Mouse (Mus musculus): ENCODE results near the gene Ankdd1a.

Gene Ankdd1a

GRCm38 (mm10) chr9:65502721-65503505 is 17.1 kb downstream of the Ankdd1a start:
- no peak for DNase-seq (ENCODE audit: low spot score in 2 of 2)

GRCm38 (mm10) chr9:65502146-65502545 is 17.8 kb downstream of the Ankdd1a start:
- DNase-seq (ENCODE audit: low spot score in 2 of 2), result no peak

- no peak for DNase-seq (ENCODE audit: low spot score in 2 of 2)
Observed at GRCm38 (mm10) chr9:65492851-65493250, 27.1 kb downstream of the Ankdd1a start.

GRCm38 (mm10) chr9:65492351-65492750 is 27.6 kb downstream of the Ankdd1a start:
- DNase-seq (ENCODE audit: low spot score in 2 of 2), result no peak

GRCm38 (mm10) chr9:65491476-65491875 is 28.5 kb downstream of the Ankdd1a start:
- DNase-seq (ENCODE audit: low spot score in 2 of 2), result no peak

GRCm38 (mm10) chr9:65480071-65480470 is 39.9 kb downstream of the Ankdd1a start:
- DNase-seq (ENCODE audit: low spot score in 2 of 2), result no peak

- DNase-seq (ENCODE audit: low spot score in 2 of 2), result no peak
Observed at GRCm38 (mm10) chr9:65479158-65479557, 40.8 kb downstream of the Ankdd1a start.

- DNase-seq (ENCODE audit: low spot score in 2 of 2), result no peak
Observed at GRCm38 (mm10) chr9:65472769-65473168, 47.2 kb downstream of the Ankdd1a start.

GRCm38 (mm10) chr9:65467686-65468085 is 52.3 kb downstream of the Ankdd1a start:
- DNase-seq (ENCODE audit: low spot score in 2 of 2), result no peak

- DNase-seq (ENCODE audit: low spot score in 2 of 2), result no peak
Observed at GRCm38 (mm10) chr9:65465241-65465640, 54.8 kb downstream of the Ankdd1a start.

GRCm38 (mm10) chr9:65464161-65464560 is 55.8 kb downstream of the Ankdd1a start:
- peak in 1 of 2 experiments; percentile 35 for DNase-seq (ENCODE audit: low spot score in 2 of 2)

- DNase-seq (ENCODE audit: low spot score in 2 of 2), result no peak
Observed at GRCm38 (mm10) chr9:65462544-65462943, 57.4 kb downstream of the Ankdd1a start.

GRCm38 (mm10) chr9:65460732-65461442 is 59.1 kb downstream of the Ankdd1a start, which contains the start of gene Spg21:
Spg21 (plus strand) TSS chr9:65460947.
- peak; percentile 95 to 96 for DNase-seq (ENCODE audit: low spot score in 2 of 2)

- DNase-seq (ENCODE audit: low spot score in 2 of 2), result no peak
Observed at GRCm38 (mm10) chr9:65460198-65460597, 59.8 kb downstream of the Ankdd1a start.

GRCm38 (mm10) chr9:65458975-65459374 is 61.0 kb downstream of the Ankdd1a start:
- DNase-seq (ENCODE audit: low spot score in 2 of 2), result no peak

GRCm38 (mm10) chr9:65447951-65448350 is 72.0 kb downstream of the Ankdd1a start:
- DNase-seq (ENCODE audit: low spot score in 2 of 2), result no peak

GRCm38 (mm10) chr9:65444692-65445091 is 75.3 kb downstream of the Ankdd1a start:
- no peak for DNase-seq (ENCODE audit: low spot score in 2 of 2)

Data from heart, adult 9 months (tissue).